Mouse (Mus musculus) retina, postnatal 1 day (tissue): Measurements from ENCODE around the gene Oas2.

Source experiments
- DNase-seq: peaks from one replicate; pipeline ENCODE4 v3.0.0-alpha.2; 2012

The Oas2 gene

DNA sequence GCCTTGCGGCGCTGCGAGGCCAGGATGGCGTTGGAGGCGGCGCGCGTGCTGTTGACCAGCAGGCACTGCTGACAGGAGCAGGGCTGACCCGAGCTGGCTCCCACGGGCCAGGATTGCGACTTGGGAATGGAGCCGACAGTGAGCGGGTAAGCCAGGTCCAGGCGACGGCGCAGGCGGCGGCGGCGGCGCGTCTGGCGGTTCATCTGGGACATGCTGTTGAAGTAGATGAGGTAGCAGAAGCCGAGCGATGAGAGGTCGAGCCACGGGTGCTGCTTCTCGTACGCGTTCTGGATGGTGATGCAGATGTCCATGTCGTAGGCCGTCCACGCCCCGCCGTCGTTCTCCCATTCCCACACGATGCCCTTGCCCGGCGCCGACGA, 55.0 kb downstream of the Oas2 start:
- DNase-seq: no peak

DNA sequence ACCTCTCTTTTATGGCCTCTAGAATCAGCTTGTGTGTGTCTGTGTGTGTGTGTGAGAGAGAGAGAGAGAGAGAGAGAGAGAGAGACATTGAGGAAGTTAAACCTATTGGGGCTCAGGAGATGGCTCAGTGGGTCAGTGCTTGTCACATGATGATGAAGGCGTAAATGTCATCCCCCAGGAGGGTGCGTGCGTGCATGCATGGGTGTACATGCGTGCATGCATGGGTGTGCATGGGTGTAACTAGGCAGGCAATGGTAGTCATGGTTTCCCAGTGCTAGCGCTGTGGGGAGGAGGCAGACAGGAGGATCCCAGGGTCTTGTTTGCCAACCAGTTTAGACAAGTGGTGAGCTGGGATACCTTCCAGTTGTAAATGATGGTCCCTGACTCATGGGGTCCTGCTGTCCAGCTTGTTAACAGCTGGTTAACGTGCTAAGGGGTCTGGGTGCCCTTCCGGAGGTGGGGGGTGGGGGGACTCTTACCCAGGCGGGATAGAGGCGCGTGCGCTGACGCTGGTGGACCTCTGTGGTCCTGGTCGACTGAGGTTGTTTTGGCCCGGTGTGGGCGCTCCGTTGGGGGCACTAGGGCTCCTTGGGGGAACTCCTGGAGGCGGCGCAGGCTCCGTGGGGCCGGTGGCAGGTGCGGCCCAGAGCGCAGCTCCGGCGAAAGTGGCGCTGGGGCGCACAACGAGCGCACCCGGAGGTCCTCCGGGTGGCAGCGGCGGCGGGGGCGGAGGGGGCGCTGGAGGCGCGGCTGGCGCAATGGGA, 55.5 kb downstream of the Oas2 start:
- no peak for DNase-seq

DNA sequence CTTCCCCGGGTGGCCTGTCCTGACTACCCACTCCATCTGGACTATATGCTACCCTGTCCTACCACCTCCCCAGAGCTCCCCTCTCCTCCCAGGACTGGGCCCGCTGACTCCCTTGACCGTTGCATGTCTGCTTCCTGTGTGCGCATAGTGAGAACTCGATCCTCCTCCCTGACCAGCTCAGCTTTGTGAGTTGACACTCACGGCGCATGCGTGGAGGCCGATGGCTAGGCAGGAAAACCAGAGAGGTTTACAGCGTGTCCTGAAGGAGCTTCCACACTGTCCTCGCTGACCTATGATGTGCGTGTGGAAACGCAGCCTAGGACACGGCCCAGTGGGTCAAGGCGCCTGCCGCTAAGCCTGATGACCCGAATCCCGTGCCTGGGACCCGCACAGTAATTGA, 57.6 kb downstream of the Oas2 start:
- DNase-seq: no peak

DNA sequence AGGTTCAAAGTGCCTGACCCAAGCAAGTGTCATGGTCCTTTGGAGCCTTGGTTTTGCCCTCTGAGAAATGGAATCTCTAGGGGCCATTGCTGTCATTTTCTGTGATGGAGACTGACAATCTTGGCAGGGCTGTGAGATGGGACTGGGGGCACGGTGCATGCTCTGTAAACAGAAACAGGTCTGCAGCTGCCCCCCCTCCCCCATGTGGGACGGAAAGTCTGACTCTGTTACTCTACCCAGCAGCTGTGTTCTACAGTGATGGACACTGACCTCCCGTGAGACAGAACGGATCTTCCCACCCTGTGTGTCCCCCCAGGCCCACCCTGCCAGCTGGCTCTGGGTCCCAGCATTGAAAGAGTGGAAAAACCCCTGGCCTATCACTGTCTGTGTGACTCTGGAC, 59.2 kb downstream of the Oas2 start:
- DNase-seq: no peak

DNA sequence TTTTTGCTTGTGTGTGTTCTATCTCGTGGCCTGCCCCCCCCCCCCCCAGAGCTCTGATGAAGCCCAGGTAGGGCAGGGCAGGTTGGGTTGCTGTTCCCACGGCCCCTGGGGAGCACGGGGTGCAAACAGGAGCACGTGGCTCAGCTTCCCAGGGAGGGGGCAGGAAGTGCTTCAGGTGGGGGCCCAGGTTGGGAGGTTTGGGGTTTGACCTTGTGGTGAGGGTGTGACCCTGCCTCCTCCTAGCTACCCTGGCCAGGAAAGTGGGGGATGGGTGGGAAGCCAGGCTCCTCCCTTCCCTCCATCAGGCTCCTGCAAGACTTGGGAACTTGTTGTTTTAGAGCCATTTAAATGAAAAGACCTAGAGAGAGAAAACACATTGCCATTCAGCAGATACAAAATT, 61.2 kb downstream of the Oas2 start:
- DNase-seq: no peak

DNA sequence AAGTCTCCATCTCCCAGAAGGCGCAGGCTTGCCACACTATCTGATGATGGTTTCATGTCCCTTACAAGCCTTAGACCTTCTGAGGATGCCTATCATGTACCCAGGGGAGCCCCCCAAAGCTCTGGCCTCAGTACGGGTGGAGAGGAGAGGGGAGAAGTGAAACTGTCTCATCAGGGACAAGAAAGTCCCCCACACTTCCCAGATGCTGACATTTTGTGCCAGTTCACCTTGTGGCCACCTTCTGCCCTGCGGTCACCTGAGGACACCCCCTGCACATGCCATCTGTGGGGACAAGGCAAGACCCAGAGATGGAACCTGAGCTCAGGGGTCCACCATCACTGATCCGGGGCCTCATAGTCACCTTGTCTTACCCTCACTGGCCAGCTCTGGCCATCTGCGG, 61.8 kb downstream of the Oas2 start:
- DNase-seq: no peak

DNA sequence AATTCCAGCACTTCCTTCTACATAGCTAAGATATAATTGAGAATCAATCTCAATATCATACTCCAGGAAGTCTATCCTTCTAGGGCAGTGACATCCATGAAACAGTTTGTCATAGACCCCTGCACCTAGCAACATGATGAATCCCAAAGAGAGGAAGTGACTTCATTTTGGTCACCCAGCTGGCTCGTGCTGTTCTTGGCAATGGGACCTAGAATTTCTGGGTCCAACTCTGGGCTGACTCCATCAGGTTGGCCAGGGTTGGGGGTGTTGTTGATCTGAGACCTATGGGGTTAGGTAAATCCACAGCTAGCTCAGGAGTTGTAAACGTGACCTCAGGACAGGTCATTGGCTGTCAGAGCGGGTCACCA, 62.2 kb downstream of the Oas2 start:
- no peak for DNase-seq

DNA sequence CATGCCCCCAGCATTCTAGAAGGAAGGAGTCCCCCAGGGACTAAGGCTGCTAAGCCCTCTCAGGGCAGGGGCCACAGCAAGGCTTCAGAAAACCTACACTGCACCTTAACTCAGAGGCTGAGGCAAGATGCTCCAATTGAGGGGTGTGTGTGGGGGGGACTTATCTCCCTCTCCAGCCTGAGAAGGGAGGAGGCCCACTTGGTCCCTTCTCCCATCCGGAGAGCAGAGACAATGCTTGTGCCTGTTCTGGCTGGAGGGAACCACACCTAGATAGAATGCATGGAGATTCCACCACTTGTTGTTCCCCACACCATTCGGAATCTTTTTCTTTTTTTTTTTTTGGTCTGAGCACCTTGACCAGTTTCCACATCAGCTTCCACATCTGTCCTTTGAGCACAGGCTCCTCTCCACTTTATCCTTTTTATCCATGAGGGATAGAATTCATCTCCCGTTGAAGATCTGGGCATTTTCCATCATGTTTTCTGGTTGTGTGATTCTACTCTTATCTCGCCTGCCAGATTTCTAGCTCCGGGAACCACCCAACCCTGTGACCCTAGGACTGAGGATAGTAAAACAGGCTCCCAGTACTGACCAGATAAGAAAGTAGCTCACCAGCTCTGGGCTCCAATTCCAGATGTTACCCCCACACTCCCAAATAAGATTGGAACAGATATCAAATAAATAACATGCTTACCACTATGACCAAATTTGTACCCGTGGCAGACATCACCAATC, 62.7 kb downstream of the Oas2 start:
- no peak for DNase-seq

DNA sequence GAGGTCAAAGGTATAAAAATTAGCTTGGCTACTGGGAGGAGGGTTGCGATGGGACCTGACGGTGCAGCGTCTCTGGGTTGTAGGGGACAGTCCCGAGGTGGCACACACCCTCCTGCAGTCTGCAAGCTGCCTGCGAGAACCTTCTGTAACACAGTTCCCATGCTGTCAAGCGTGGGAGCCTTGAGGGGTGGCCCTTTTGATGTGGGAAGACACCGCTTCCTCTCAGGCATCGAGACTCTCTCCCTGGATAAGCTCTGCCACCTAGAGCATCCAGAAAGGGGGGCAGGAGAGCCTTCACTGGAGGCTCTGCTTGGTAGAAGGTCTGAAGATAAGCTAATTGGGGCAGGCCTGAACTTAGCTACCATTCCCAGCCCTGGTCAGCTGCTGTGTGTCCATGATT, 64.0 kb downstream of the Oas2 start:
- no peak for DNase-seq

DNA sequence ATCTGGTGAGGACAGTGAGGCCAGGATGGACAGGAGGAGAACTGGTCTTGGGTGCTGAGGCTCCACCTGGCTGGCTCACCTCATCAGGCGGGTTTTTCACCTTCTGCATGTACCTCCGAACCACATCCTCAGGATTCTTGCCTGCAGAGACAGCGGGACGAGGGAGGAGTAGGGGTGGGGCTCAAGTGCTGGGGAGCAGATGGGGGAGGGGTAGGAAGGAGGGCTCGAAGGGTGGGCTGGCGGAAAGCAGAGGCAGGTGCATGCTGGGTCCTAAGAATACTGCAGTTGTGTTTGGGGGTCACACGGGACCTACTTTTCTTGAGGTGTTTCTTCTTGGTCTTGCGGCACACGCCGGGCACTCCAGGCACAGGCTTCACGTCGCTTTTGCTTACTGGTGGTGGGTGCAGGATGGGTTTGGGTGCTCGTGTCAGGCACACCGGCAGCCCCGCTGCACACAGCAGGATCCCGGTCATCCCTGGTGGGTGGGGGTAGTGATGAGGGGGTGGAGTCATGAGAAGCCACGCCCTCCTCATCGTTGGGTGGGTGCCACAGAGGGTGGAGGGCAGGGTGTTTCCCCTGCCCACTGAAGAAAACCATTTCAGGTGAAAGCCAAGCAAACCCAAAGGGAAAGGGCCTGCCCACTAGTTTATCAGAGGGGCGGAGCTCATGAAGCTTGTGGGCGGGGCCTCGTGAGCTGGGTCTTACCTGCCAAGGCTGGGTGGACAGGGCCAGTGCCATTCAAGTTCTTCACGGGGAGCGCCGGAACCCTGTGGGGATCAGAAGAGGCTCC, 66.5 kb downstream of the Oas2 start:
- no peak for DNase-seq

DNA sequence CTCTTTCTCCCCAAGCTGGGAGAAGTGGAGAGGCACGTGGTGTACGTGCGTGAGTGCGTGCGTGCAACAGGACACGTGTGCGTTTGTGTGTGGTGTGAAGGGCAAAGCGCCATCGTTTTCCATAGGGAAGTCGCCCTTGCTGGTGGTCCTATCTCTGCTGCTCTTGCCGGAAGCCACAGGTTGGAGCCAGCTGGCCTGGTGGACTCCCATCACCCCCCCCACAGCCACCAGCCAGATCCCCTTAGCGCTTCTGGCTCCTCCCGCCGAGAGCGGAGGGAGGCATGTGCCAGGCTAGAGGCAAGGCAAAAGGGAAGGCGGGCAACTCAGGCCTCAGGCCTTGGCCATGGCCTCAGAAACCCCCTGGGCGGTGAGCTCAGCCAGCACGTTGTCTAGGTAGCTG, 68.7 kb downstream of the Oas2 start:
- peak; percentile 62 for DNase-seq
